Mouse (Mus musculus) small intestine, adult 2 months (tissue): ENCODE results near the gene Bckdhb. TPM values are rescaled to one million over a fixed set of nuclear protein-coding genes. Genes with fewer than 3 reads are reported as not detected.
"Not testable (repeated sequence)": the region's sequence is repeated elsewhere in the genome, so short reads cannot be mapped to it uniquely, and the experiment has no call there.

ENCODE experiments used
- H3K27ac ChIP-seq: fragments of 200-500 bp; 2 replicates; pipeline ENCODE4 v1.5.1; 2012; ENCODE audit warnings: low read depth, low read length, control low read depth, inconsistent platforms; ENCODE audit not compliant: insufficient read depth
- H3K27me3 ChIP-seq: fragments of 200-500 bp; 2 replicates; pipeline ENCODE4 v1.6.1; 2012; ENCODE audit warnings: mild to moderate bottlenecking, moderate library complexity, low read length, inconsistent platforms; ENCODE audit not compliant: control insufficient read depth, insufficient read depth
- H3K36me3 ChIP-seq: fragments of 200-500 bp; 2 replicates; pipeline ENCODE4 v1.6.1; 2012; ENCODE audit warnings: mild to moderate bottlenecking, low read length, control low read depth, inconsistent platforms; ENCODE audit not compliant: control insufficient read depth, insufficient read depth
- H3K4me1 ChIP-seq: fragments of 200-500 bp; 2 replicates; pipeline ENCODE4 v1.6.1; 2012; ENCODE audit warnings: low read length, inconsistent platforms, mixed read lengths; ENCODE audit not compliant: control insufficient read depth, insufficient read depth, insufficient read length
- H3K4me3 ChIP-seq: fragments of 200-500 bp; 2 replicates; pipeline ENCODE4 v1.5.1; 2012; ENCODE audit warnings: low read depth, mild to moderate bottlenecking, control low read depth, inconsistent platforms, low read length, moderate library complexity
- CTCF ChIP-seq: fragments of 200-500 bp; IDR thresholded peaks from 2 replicates; pipeline ENCODE4 v1.5.1; 2012; ENCODE audit warnings: low read depth, mild to moderate bottlenecking, control low read depth, inconsistent platforms, low read length, moderate library complexity, mixed read lengths; ENCODE audit not compliant: insufficient replicate concordance, insufficient read length; ENCODE audit errors: extremely low read depth
- POLR2A ChIP-seq: fragments of 200-500 bp; IDR thresholded peaks from 2 replicates; pipeline ENCODE4 v1.6.1; 2012; ENCODE audit warnings: low read depth, mild to moderate bottlenecking, control low read depth, inconsistent platforms, low read length, moderate library complexity
- WGBS: fragments of 180-500 bp; shearing (Covaris S2); methylation state at CpG from one replicate; pipeline ENCODE4 v1.1.7; 2018; 5-methylcytosine and 5-hydroxymethylcytosine counted together
- polyA plus RNA-seq: library from polyadenylated mRNA; depleted of rRNA; stranded (reverse); fragments of >200 nt; gene quantifications from 2 replicates; pipeline ENCODE4 v1.2.3, GENCODE M21; 2012

The Bckdhb gene
- polyA plus RNA-seq, 1 experiment = 2.3 TPM

- TF ChIP-seq POLR2A (no peak), CTCF (no peak)
- no peaks in the 10 kb centered on the region for H3K36me3 ChIP-seq
- H3K4me1 ChIP-seq = no peaks in the 10 kb centered on the region
- H3K27me3 ChIP-seq = no peaks in the 10 kb centered on the region
- no peak overlapping the region for H3K27ac ChIP-seq
- 92% methylated on average over 2 of the region's 2 CpGs for WGBS
- no peak overlapping the region for H3K4me3 ChIP-seq
Measured at GRCm38 (mm10) chr9:84045632-84046031, 120.7 kb downstream of the Bckdhb start.

GRCm38 (mm10) chr9:84046334-84046733 lies 121.4 kb downstream of the Bckdhb start:
- Histone ChIP-seq H3K27ac (no peak overlapping the region), H3K4me1 (no peaks in the 10 kb centered on the region), H3K4me3 (no peak overlapping the region), H3K36me3 (no peaks in the 10 kb centered on the region), H3K27me3 (no peaks in the 10 kb centered on the region)
- WGBS = 91% methylated on average over 9 of the region's 12 CpGs
- TF ChIP-seq POLR2A (no peak), CTCF (no peak)

GRCm38 (mm10) chr9:84046961-84047360 lies 122.0 kb downstream of the Bckdhb start:
- Histone ChIP-seq H3K36me3 (no peaks in the 10 kb centered on the region), H3K4me1 (no peaks in the 10 kb centered on the region), H3K27ac (no peak overlapping the region), H3K27me3 (no peaks in the 10 kb centered on the region), H3K4me3 (no peak overlapping the region)
- 49% methylated on average over 4 of the region's 4 CpGs for WGBS
- TF ChIP-seq CTCF (no peak), POLR2A (no peak)

GRCm38 (mm10) chr9:84047436-84047835 lies 122.5 kb downstream of the Bckdhb start:
- no peak overlapping the region for H3K27ac ChIP-seq
- WGBS = 28% methylated on average over 3 of the region's 3 CpGs
- H3K4me1 ChIP-seq = no peaks in the 10 kb centered on the region
- no peak for TF ChIP-seq POLR2A
- no peak overlapping the region for H3K4me3 ChIP-seq
- H3K36me3 ChIP-seq = no peaks in the 10 kb centered on the region
- H3K27me3 ChIP-seq = no peaks in the 10 kb centered on the region

GRCm38 (mm10) chr9:84049142-84049541 lies 124.2 kb downstream of the Bckdhb start:
- H3K27me3 ChIP-seq = no peaks in the 10 kb centered on the region
- TF ChIP-seq POLR2A = no peak
- TF ChIP-seq CTCF = no peak
- no peaks in the 10 kb centered on the region for H3K4me1 ChIP-seq
- H3K4me3 ChIP-seq = no peak overlapping the region
- H3K27ac ChIP-seq = no peak overlapping the region
- WGBS = 8% methylated on average over 1 of the region's 1 CpGs
- H3K36me3 ChIP-seq = no peaks in the 10 kb centered on the region

- no peak overlapping the region for H3K4me3 ChIP-seq
- no peak overlapping the region for H3K27ac ChIP-seq
- TF ChIP-seq POLR2A (no peak), CTCF (no peak)
- 90% methylated on average over 18 of the region's 18 CpGs for WGBS
- no peaks in the 10 kb centered on the region for H3K27me3 ChIP-seq
- no peaks in the 10 kb centered on the region for H3K4me1 ChIP-seq
- no peaks in the 10 kb centered on the region for H3K36me3 ChIP-seq
Measured at GRCm38 (mm10) chr9:84050867-84051635, 126.1 kb downstream of the Bckdhb start.

- Histone ChIP-seq H3K4me3 (no peak overlapping the region), H3K36me3 (no peaks in the 10 kb centered on the region), H3K4me1 (no peaks in the 10 kb centered on the region), H3K27me3 (no peaks in the 10 kb centered on the region), H3K27ac (no peak overlapping the region)
- 91% methylated on average over 7 of the region's 7 CpGs for WGBS
- TF ChIP-seq POLR2A = no peak
- TF ChIP-seq CTCF = no peak
Measured at GRCm38 (mm10) chr9:84055125-84055807, 130.3 kb downstream of the Bckdhb start.

- WGBS = 86% methylated on average over 4 of the region's 4 CpGs
- H3K36me3 ChIP-seq, H3K4me1 ChIP-seq, H3K4me3 ChIP-seq, H3K27ac ChIP-seq, H3K27me3 ChIP-seq: not testable (repeated sequence)
Measured at GRCm38 (mm10) chr9:84060781-84061180, 135.8 kb downstream of the Bckdhb start.
